Mouse (Mus musculus) megakaryocyte-erythroid progenitor cell, adult 5-6 weeks (primary cell): ENCODE results near the gene Klhdc8a. TPM values are rescaled to one million over a fixed set of nuclear protein-coding genes. Genes with fewer than 3 reads are reported as not detected.
"Not testable (repeated sequence)": the region's sequence is repeated elsewhere in the genome, so short reads cannot be mapped to it uniquely, and the experiment has no call there.

Experiments
- ATAC-seq: replicated peaks from 2 replicates; pipeline ENCODE4 v1.8.0; 2016; ENCODE audit warnings: mild to moderate bottlenecking, inconsistent platforms; ENCODE audit not compliant: severe bottlenecking, poor library complexity, low FRiP score, low TSS enrichment
- total RNA-seq, 2 experiments: library from RNA; stranded (forward) in 1 of 2; stranded (reverse) in 1 of 2; fragments of 200-1000, 215-1000 nt in 1 of 2; fragments of >200 nt in 1 of 2; fragmentation: Nextera tagmentation in 1 of 2; gene quantifications; 2 replicates each; pipeline ENCODE4 v1.2.3; 2014 to 2017

Klhdc8a gene
- total RNA-seq (2014; fragmentation: Nextera tagmentation): not detected in 2 replicates
- total RNA-seq (2017): not detected in 2 replicates

DNA sequence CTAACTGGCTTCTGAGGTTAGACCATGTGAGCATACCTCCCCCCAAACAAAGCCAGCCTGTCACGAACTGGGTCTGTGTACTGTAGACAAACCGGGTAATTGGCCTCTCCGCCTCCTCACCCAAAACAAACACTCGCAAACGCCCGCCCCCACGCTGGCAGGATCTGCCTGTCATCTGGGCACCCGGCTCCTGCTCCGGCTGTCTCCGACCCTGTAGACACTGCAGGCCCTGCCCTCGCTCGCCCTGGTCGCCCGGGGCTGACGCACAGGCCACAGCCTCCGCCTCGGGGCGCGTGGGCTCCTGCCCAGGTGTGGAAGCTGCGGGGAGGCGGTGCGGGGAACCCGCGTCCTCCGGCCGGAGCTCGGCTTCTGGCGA is at the start of gene Klhdc8a:
TSS of gene Klhdc8a (plus strand) at position 202 of the 376 bp plus-strand sequence.
- no peak for ATAC-seq

DNA sequence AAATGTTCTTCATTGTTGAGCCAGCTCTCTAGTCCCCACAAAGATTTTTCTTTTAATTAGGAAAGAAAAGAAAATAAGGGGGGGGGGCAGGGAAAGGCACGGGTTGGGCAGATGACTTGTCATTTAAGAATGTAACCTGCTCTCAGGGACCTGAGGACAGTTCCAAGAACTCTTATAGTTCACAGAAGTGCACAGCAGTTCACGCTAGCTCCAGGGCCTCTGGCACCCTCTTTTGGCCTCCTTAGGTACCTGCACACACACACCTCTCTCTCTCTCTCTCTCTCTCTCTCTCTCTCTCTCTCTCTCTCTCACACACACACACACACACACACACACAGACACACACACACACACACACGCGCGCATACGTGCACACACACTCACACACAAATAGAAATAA is 44.0 kb upstream of the Klhdc8a start:
- ATAC-seq: 0 out of 2 replicates have a peak, but pooled peaks have one; percentile 47

- ATAC-seq: no peak
These were observed 38.1 kb upstream of the Klhdc8a start for GRCm38 (mm10) chr1:132260331-132260730.

DNA sequence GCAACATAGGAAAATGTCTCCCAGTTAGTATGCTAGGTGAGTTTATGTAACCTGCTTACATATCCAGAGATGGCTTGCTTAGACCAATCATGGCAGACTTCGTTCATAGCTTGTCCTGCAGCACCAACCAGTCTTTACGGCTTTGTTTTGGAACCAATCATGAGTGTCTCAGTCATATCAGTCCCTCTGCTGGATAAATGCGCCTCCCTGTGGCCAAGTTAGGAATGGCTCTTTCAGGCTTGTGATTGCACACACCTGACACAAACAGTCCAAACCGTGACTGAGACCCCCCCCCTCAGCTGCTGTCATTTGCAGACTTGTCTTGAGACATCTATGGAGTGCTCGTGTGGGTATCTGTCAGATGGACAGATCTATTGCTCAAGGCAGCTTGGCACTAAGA is 37.4 kb upstream of the Klhdc8a start:
- peak; percentile 51; the same call in 1 of the 2 replicates for ATAC-seq

DNA sequence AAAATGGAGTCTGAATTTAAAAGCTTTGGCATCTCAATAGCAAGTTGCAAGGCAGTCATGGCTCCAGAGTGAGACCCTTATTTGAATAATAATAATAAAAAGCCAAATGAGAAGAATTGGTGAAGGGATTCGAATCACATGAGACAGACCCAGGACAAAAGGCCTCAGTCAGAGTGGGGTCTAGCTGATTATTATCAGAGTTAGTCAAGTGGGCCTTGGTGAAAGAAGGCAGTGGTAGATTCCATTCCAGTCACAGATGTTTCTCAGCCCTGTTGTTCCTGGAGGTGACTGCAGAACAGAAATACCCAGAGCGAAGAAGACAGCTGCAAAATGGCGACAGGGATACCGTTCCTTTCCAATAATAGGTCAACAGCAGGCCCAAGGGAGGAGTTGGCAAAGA is 34.8 kb upstream of the Klhdc8a start:
- no peak for ATAC-seq

- peak; percentile 64 for ATAC-seq
These were observed 33.8 kb upstream of the Klhdc8a start for GRCm38 (mm10) chr1:132264577-132264976.

GRCm38 (mm10) chr1:132265211-132265859 is 33.1 kb upstream of the Klhdc8a start:
- ATAC-seq: no peak

- ATAC-seq: no peak
These were observed 32.5 kb upstream of the Klhdc8a start for GRCm38 (mm10) chr1:132265936-132266335.

DNA sequence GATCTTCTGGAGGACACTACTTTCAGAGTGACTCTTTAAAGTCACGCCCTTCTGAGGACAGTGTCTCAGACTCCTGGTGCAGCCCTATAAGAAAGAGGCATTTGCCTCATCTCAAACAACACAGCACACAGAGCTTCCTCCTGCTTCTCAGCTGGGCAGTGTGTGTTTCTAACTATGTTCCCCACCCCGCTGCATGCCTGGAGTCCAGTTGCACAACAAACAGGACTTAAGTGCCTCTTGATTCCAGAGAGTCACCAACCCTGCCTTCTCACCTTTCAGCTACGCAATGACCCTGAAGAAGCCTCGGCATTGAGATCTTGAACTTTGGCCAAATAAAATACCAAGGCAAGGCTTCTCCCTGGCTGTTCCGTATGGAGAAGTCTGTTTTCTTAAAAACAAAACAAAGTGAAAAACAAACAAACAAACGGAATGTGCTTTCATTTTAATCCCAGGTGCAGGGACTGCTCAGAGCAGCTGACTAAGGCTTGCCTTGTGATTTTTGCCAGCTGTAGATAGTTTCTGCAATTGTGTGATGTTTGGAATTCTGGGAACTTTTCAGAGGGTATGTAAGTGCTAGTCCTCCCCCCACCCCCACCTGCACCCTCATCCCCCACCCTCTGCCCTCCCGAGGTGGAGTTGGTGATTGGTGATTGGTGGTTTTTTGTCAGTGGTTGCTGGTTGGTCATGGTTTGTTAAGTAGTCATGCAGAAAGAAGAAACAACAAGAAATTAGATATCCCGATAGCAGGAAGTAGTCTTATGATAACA is 31.5 kb upstream of the Klhdc8a start:
- no peak for ATAC-seq

- ATAC-seq: no peak
These were observed 30.5 kb upstream of the Klhdc8a start for GRCm38 (mm10) chr1:132267959-132268358.

- no peak for ATAC-seq
These were observed 29.9 kb upstream of the Klhdc8a start for GRCm38 (mm10) chr1:132268418-132269060.

DNA sequence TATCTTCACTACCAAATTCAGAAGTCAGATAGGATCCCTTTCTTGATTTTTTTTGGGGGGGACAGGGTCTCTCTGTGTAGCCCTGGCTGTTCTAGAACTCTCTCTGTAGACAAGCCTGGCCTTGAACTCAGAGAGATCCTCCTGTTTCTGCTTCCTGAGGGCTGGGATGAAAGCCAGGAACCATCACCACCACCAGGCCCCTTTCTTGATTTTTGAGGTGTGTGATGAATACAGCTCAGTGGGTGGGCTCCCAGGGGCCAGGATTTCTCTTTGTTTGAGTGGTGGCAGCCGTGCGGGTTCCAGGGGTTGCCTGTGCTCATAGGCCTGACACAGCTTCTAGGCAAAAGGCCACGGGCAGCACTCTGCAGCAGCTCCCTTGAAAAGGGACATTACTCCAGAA is 27.2 kb upstream of the Klhdc8a start:
- ATAC-seq: no peak

- no peak for ATAC-seq
These were observed 21.7 kb upstream of the Klhdc8a start for GRCm38 (mm10) chr1:132276694-132277093.

- no peak for ATAC-seq
These were observed 21.3 kb upstream of the Klhdc8a start for GRCm38 (mm10) chr1:132277124-132277523.

GRCm38 (mm10) chr1:132280636-132281035 is 17.8 kb upstream of the Klhdc8a start:
- ATAC-seq: not testable (repeated sequence)

GRCm38 (mm10) chr1:132281523-132282176 is 16.8 kb upstream of the Klhdc8a start:
- ATAC-seq: no peak

DNA sequence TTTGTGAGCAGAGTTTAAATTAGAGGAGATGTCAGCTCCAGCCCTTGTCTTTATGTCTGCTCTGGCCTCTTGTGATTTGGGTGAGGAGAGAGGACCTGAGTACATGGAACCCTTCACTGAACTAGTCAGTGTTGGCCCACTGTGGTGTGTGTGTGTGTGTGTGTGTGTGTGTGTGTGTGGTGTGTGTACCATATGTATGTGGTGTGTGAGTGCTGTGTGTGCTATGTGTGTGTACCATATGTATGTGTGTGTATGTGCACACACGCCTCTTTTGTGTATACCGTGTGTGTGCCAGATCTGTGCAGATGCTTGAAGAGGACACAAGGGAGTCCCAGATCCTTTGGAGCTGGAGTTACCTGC is 16.3 kb upstream of the Klhdc8a start:
- ATAC-seq: no peak

DNA sequence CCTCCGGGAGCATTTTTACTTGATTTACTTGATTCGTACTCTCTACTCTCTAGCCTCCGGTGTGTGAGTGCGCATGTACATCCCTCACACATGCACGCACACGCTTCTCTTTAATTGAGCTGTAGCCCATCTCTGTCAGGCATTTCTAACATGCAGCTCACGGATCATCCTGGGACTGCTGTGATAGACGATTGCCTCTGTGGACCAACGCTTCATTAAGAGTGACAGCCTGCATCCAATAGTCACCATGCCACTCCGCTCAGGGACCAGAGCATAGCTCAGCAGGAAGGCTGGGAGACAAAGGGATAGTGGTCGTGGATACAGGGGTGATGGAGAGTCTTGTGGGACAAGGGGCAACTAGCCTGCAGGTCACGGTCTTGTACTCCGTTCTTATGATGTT is 15.4 kb upstream of the Klhdc8a start:
- no peak for ATAC-seq

- no peak for ATAC-seq
These were observed 11.7 kb upstream of the Klhdc8a start for GRCm38 (mm10) chr1:132286735-132287134.

DNA sequence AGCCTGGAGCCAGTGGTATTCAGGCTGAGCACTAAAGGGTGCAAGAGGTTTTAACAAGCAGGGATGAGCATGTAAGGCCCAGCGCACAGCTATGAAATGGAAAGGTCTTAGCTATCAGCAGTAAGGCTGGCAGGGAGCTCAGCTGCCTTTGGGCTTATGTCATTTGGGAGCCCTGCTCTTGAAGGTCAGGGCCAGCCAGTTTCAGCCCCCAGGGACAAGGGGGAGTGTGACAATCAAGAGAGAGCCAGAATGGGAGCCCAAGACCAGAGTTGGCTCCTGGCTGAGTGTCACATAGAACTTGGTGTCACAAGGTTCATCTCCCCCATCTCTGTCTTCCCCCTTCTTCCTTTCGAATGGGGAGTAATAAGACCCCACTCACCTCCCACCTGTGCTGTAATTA is 11.0 kb upstream of the Klhdc8a start:
- ATAC-seq: no peak
